Mouse (Mus musculus): ENCODE measurements around the gene Mylk2. TPM values are rescaled to one million over a fixed set of nuclear protein-coding genes. Genes with fewer than 3 reads are reported as not detected.

The Mylk2 gene
- polyA plus RNA-seq, 1 experiment = 0.93 TPM

GRCm38 (mm10) chr2:152950358-152951064 is 39.4 kb downstream of the Mylk2 start:
- H3K4me3 ChIP-seq (ENCODE audit: insufficient read depth, low read length) = peak overlapping the region; percentile 53; the same call in 1 of the 2 replicates
- no peak overlapping the region for H3K27ac ChIP-seq (ENCODE audit: insufficient read depth, low read length)
- no peaks in the 10 kb centered on the region for H3K4me1 ChIP-seq (ENCODE audit: control insufficient read depth, insufficient read depth, low read length)
- TF ChIP-seq POLR2A (IDR thresholded peaks at IDR 0.05; ENCODE audit: low read depth, low read length) (no peak), CTCF (IDR thresholded peaks at IDR 0.05; ENCODE audit: borderline replicate concordance, insufficient read depth, low read length) (no peak)

DNA sequence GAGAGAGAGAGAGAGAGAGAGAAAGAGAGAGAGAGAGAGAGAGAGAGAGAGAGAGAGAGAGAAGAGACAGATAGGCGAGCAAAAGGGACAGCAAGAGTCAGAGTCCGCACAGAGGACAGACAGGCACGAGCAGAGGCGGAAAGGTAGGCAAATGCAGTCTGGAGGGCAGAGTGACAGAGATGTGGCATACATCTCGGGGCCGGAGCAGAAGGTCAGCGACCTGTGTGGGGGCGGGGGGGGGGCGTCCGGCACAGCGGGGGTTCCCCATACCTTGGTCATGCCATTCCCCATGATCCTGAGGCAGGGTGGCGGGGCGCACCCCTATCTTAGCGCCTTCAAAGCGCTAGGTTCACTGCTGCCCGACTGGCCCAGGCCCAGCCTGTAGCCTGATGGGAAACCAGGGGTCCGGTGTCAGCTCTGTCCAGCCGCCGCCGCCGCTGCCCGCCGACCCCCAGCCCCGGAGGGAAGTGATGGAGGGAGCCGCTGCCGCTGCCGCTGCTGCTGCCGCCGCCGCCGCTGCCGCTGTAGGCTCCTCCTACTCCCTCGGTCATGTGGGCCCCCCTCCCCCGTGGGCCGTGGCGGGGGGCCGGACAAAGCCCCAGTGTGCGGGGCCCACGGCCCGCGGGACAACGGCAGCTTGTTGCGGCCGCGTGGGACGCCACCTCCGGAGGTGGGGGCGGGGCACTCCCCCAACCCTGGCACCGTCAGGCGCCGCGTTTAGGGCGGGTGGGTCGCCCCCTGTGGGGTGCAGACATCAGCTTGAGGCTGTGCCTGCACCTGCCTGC is 40.1 kb downstream of the Mylk2 start, which contains the start of gene Dusp15:
Dusp15 (minus strand) TSS at position 634 of the 785 bp plus-strand sequence.
- no peaks in the 10 kb centered on the region for H3K4me1 ChIP-seq (ENCODE audit: control insufficient read depth, insufficient read depth, low read length)
- H3K4me3 ChIP-seq (ENCODE audit: insufficient read depth, low read length) = peak within 1 kb of the TSS; percentile 53
- no peak within 1 kb of the TSS for H3K27ac ChIP-seq (ENCODE audit: insufficient read depth, low read length)
- TF ChIP-seq POLR2A (IDR thresholded peaks at IDR 0.05; ENCODE audit: low read depth, low read length) (no peak), CTCF (IDR thresholded peaks at IDR 0.05; ENCODE audit: borderline replicate concordance, insufficient read depth, low read length) (no peak)

DNA sequence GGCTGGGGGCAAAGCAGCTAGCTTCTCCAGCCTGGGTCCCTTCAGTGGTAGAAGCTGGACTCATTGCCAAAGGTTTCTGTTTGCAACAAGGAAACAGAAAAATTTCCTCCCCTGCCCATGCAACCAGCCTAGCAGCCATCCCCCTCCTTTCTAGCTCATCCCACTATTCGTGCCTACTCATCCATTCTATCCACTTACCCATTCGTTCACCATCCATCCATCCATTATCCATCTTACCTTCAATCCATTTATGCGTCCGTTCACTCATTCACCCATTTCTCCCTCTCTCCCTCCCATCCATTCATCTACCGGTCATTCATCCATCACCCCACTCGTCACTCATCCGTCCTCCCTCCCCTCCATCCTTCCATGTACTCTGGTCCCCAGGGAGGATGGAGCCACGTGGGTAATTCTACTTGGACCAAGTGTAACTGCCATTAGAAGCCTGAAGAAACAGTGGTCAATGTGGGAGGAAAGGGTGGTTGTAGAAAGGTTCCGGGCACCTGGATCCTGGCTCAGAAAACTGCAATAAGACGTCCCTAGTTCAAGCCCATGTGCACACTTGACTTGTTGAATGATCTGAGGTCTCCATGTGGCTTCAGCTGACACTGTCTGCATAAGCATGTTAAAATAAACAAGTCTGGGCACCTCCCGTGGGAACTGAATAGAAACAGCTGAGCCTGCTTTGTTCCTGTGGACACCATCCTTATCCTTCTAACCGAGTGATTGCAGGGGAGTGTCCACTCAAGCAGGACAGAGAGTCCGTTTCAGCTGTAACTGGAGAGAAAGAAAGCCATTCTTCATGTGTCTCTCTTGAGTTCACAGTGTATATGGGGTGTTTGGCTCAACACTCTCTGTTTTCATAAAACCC is 40.9 kb downstream of the Mylk2 start:
- Histone ChIP-seq H3K27ac (ENCODE audit: insufficient read depth, low read length) (no peak overlapping the region), H3K4me1 (ENCODE audit: control insufficient read depth, insufficient read depth, low read length) (no peaks in the 10 kb centered on the region), H3K4me3 (ENCODE audit: insufficient read depth, low read length) (peak overlapping the region; percentile 53)
- no peak for TF ChIP-seq CTCF (IDR thresholded peaks at IDR 0.05; ENCODE audit: borderline replicate concordance, insufficient read depth, low read length)
- no peak for TF ChIP-seq POLR2A (IDR thresholded peaks at IDR 0.05; ENCODE audit: low read depth, low read length)

DNA sequence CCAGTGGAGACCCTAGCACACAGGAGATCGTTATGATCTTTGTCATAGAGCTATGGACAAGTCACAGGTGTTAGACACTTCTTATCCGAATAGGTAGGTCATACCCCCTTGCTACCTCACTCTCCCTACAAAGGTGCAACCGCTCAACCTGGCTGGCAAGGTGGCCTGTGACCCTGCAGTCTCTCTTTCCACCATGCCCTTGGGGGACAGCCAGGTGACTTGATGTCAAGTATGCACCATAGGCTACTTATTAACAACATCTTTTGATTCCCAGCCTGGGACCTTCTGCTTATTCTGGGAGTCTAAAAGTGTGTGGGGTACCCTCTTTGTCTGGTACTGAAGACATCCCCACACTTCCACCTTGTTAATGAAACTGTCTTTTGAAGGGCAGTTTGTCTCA is 47.0 kb downstream of the Mylk2 start:
- Histone ChIP-seq H3K4me3 (ENCODE audit: insufficient read depth, low read length) (no peak overlapping the region), H3K4me1 (ENCODE audit: control insufficient read depth, insufficient read depth, low read length) (no peaks in the 10 kb centered on the region), H3K27ac (ENCODE audit: insufficient read depth, low read length) (no peak overlapping the region)
- TF ChIP-seq CTCF (IDR thresholded peaks at IDR 0.05; ENCODE audit: borderline replicate concordance, insufficient read depth, low read length) (no peak), POLR2A (IDR thresholded peaks at IDR 0.05; ENCODE audit: low read depth, low read length) (no peak)

- TF ChIP-seq POLR2A (IDR thresholded peaks at IDR 0.05; ENCODE audit: low read depth, low read length) = no peak
- H3K27ac ChIP-seq (ENCODE audit: insufficient read depth, low read length) = no peak within 1 kb of the TSS
- peak within 1 kb of the TSS; percentile 59 for H3K4me3 ChIP-seq (ENCODE audit: insufficient read depth, low read length)
- no peaks in the 10 kb centered on the region for H3K4me1 ChIP-seq (ENCODE audit: control insufficient read depth, insufficient read depth, low read length)
These were observed 51.1 kb downstream of the Mylk2 start, which contains the start of gene Ttll9 for GRCm38 (mm10) chr2:152962091-152962793. TSS of gene Ttll9 (plus strand) at chr2:152962485.

- Histone ChIP-seq H3K4me1 (ENCODE audit: control insufficient read depth, insufficient read depth, low read length) (no peaks in the 10 kb centered on the region), H3K4me3 (ENCODE audit: insufficient read depth, low read length) (no peak overlapping the region), H3K27ac (ENCODE audit: insufficient read depth, low read length) (no peak overlapping the region)
- TF ChIP-seq POLR2A (IDR thresholded peaks at IDR 0.05; ENCODE audit: low read depth, low read length) (no peak), CTCF (IDR thresholded peaks at IDR 0.05; ENCODE audit: borderline replicate concordance, insufficient read depth, low read length) (no peak)
These were observed 54.4 kb downstream of the Mylk2 start for GRCm38 (mm10) chr2:152965555-152965954.

Other genes starting within 250 kb of the Mylk2 start
- 141 and 214 TPM in 2 replicates for gene H13, start 241.9 kb upstream of the Mylk2 start, polyA plus RNA-seq (2011; ENCODE audit: insufficient read length, low read depth, missing spikeins)
- 19.4 and 24.5 TPM in 2 replicates for gene Mcts2, start 224.3 kb upstream of the Mylk2 start, polyA plus RNA-seq (2011; ENCODE audit: insufficient read length, low read depth, missing spikeins)
- 49.1 and 67.7 TPM in 2 replicates for gene Id1, start 175.1 kb upstream of the Mylk2 start, polyA plus RNA-seq (2011; ENCODE audit: insufficient read length, low read depth, missing spikeins)
- 0.94 and 1.5 TPM in 2 replicates for gene Cox4i2, start 157.2 kb upstream of the Mylk2 start, polyA plus RNA-seq (2011; ENCODE audit: insufficient read length, low read depth, missing spikeins)
- gene Bcl2l1, start 79.6 kb upstream of the Mylk2 start, polyA plus RNA-seq (2011; ENCODE audit: insufficient read length, low read depth, missing spikeins) = 51.2 and 71.7 TPM in 2 replicates
- gene Tpx2, start 63.4 kb upstream of the Mylk2 start, polyA plus RNA-seq (2011; ENCODE audit: insufficient read length, low read depth, missing spikeins) = 62.3 and 82.9 TPM in 2 replicates
- 12.2 and 30.1 TPM in 2 replicates for gene Foxs1, start 21.9 kb downstream of the Mylk2 start, polyA plus RNA-seq (2011; ENCODE audit: insufficient read length, low read depth, missing spikeins)
- gene Dusp15, start 40.3 kb downstream of the Mylk2 start, polyA plus RNA-seq (2011; ENCODE audit: insufficient read length, low read depth, missing spikeins) = 2.2 and 3.5 TPM in 2 replicates
- gene Ttll9, start 51.1 kb downstream of the Mylk2 start, polyA plus RNA-seq (2011; ENCODE audit: insufficient read length, low read depth, missing spikeins) = not detected in 2 replicates
- 137 and 174 TPM in 2 replicates for gene Pdrg1, start 104.1 kb downstream of the Mylk2 start, polyA plus RNA-seq (2011; ENCODE audit: insufficient read length, low read depth, missing spikeins)
- gene Xkr7, start 120.5 kb downstream of the Mylk2 start, polyA plus RNA-seq (2011; ENCODE audit: insufficient read length, low read depth, missing spikeins) = not detected in 2 replicates
- not detected in 2 replicates for gene Ccm2l, start 154.6 kb downstream of the Mylk2 start, polyA plus RNA-seq (2011; ENCODE audit: insufficient read length, low read depth, missing spikeins)
- 0.90 and 4.2 TPM in 2 replicates for gene Hck, start 197.1 kb downstream of the Mylk2 start, polyA plus RNA-seq (2011; ENCODE audit: insufficient read length, low read depth, missing spikeins)
- gene Tm9sf4, start 250.0 kb downstream of the Mylk2 start, polyA plus RNA-seq (2011; ENCODE audit: insufficient read length, low read depth, missing spikeins) = 114 and 120 TPM in 2 replicates